Mouse (Mus musculus) ES-E14 (cell line): Measurements from ENCODE around the gene Rom1. TPM values are rescaled to one million over a fixed set of nuclear protein-coding genes. Genes with fewer than 3 reads are reported as not detected.

Experiments used
- DNase-seq: peaks from one replicate; pipeline ENCODE4 v3.0.0-alpha.2; 2013; ENCODE audit warnings: low read depth, low spot score
- H3K27ac ChIP-seq: 2 replicates; pipeline ENCODE4 v1.5.1; 2012; ENCODE audit warnings: low read depth, mild to moderate bottlenecking, low read length, moderate library complexity, mixed read lengths; ENCODE audit not compliant: poor library complexity, insufficient read depth, severe bottlenecking
- H3K36me3 ChIP-seq: 2 replicates; pipeline ENCODE4 v1.6.1; 2012; ENCODE audit warnings: mild to moderate bottlenecking, low read length, moderate library complexity, mixed read lengths; ENCODE audit not compliant: control insufficient read depth, poor library complexity, insufficient read depth, severe bottlenecking
- H3K4me1 ChIP-seq, 2 experiments: fragments of 150-350 bp in 1 of 2; sonication (generic) in 1 of 2; 2 replicates each; pipeline ENCODE4 v1.6.1; 2012; ENCODE audit warnings: low read length in 2 of 2, mild to moderate bottlenecking in 1 of 2, mixed read lengths in 1 of 2; ENCODE audit not compliant: control insufficient read depth in 2 of 2, insufficient read depth in 2 of 2, poor library complexity in 1 of 2
- H3K4me3 ChIP-seq, 2 experiments: fragments of 150-350 bp in 1 of 2; sonication (generic) in 1 of 2; 2 replicates each; pipeline ENCODE4 v1.5.1; 2012; ENCODE audit warnings: low read length in 2 of 2, low read depth in 1 of 2, mild to moderate bottlenecking in 1 of 2, mixed read lengths in 1 of 2; ENCODE audit not compliant: insufficient read depth in 1 of 2, poor library complexity in 1 of 2, severe bottlenecking in 1 of 2
- H3K9ac ChIP-seq: 2 replicates; pipeline ENCODE4 v1.6.1; 2012; ENCODE audit warnings: low read depth, mild to moderate bottlenecking, low read length, mixed read lengths; ENCODE audit not compliant: poor library complexity, insufficient read depth, severe bottlenecking
- H3K9me3 ChIP-seq: fragments of 150-350 bp; sonication (generic); 2 replicates; pipeline ENCODE4 v1.6.1; 2012; ENCODE audit warnings: low read depth, mild to moderate bottlenecking, low read length; ENCODE audit not compliant: control insufficient read depth, insufficient read depth
- CHD2 ChIP-seq: IDR thresholded peaks from 2 replicates; pipeline ENCODE4 v1.6.1; 2014; ENCODE audit warnings: mild to moderate bottlenecking, low read depth, low read length, inconsistent platforms
- HCFC1 ChIP-seq: IDR thresholded peaks from 2 replicates; pipeline ENCODE4 v1.6.1; 2012; ENCODE audit warnings: low read length, inconsistent platforms, borderline replicate concordance; ENCODE audit not compliant: insufficient read depth
- MAFK ChIP-seq: IDR thresholded peaks from 2 replicates; pipeline ENCODE4 v1.6.1; 2014; ENCODE audit warnings: mild to moderate bottlenecking, low read depth, low read length, inconsistent platforms; ENCODE audit not compliant: insufficient read depth
- ZC3H11A ChIP-seq: IDR thresholded peaks from 2 replicates; pipeline ENCODE4 v1.6.1; 2012; ENCODE audit warnings: low read depth, mild to moderate bottlenecking, inconsistent platforms, low read length, borderline replicate concordance
- ZNF384 ChIP-seq: IDR thresholded peaks from 2 replicates; pipeline ENCODE4 v1.6.1; 2012; ENCODE audit warnings: low read depth, low read length, inconsistent platforms
- in situ Hi-C, 2 experiments: fragments of 600-800 bp; cut with MboI; formaldehyde crosslinking; loops; one replicate each; pipeline ENCODE4 v1.15.1; 2025; ENCODE audit warnings: low sequenced_read_pairs in 2 of 2, inconsistent platforms in 1 of 2; ENCODE audit not compliant: unreplicated experiment in 2 of 2
- total RNA-seq: library from RNA; depleted of rRNA; stranded (reverse); fragments of 300-350 nt; gene quantifications from 2 replicates; pipeline ENCODE4 v1.2.3, GENCODE M21; 2012

Gene Rom1
- total RNA-seq, 1 experiment = 4.0 TPM

DNA sequence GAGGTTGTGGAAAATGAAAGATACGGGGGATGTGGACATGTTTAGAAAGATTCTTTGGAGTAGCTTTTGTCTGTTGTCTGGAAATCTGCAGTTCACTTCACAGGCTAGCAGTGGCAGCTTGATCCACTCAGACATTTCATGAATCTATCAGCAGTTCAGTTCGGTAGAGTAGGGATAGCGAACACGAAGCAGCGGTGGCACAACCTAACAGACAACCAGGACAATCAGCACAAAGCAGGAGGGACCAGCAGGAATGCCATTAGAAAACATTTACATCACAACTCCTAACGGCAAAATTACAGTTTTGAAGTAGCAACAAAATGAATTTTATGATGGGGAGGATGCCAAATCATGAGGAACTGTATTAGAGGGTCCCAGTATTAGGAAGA is 9.5 kb downstream of the Rom1 start:
- peaks cover 11% of the 10 kb centered on the region for H3K36me3 ChIP-seq
- peak overlapping the region; percentile 94 to 96; a peak in 3 of 4 replicates for H3K4me3 ChIP-seq
- in situ Hi-C loops = loop anchor here in 1 of 2 experiments (25.0 kb wide), 1 partner anchor 1693 kb away; the partner anchor contains the start of genes Ddb1 and Tkfc
- H3K27ac ChIP-seq = no peak overlapping the region; the same call in 1 of the 2 replicates
- H3K9me3 ChIP-seq = no peaks in the 10 kb centered on the region
- H3K4me1 ChIP-seq = peaks cover 0 to 3% of the 10 kb centered on the region in 2 experiments; a peak in 1 of 4 replicates
- peak overlapping the region; percentile 64; the same call in 1 of the 2 replicates for H3K9ac ChIP-seq
- TF ChIP-seq ZC3H11A (0 out of 2 replicates have a peak, but pooled peaks have one; percentile 0), HCFC1 (no peak)
- no peak for DNase-seq

DNA sequence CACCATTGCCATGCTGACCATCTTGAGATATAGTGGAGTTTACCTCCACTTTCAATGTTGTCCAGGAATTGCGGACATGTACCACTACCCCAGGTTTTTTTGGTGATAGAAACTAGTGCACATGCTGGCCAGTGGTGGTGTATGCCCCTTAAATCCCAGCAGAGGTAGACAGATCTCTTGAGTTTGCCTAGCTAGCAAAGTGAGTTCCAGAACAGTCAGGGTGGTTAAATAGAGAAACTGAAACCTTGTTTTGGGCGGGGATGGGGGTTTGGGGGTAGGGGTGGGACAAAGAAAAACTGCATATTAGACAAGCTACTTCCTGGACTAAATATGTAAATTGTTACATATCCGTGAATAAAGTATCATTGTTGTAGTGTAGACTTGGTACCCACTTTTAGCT is 10.2 kb downstream of the Rom1 start:
- Histone ChIP-seq H3K4me3 (no peak overlapping the region), H3K27ac (no peak overlapping the region), H3K9me3 (no peaks in the 10 kb centered on the region), H3K9ac (no peak overlapping the region), H3K36me3 (peaks cover 18% of the 10 kb centered on the region), H3K4me1 (peaks cover 0 to 3% of the 10 kb centered on the region in 2 experiments; a peak in 1 of 4 replicates)
- DNase-seq = no peak
- TF ChIP-seq ZNF384 (no peak), ZC3H11A (no peak), MAFK (no peak), HCFC1 (no peak), CHD2 (no peak)
- in situ Hi-C loops = loop anchor here in 1 of 2 experiments (25.0 kb wide), 1 partner anchor 1693 kb away; the partner anchor contains the start of genes Ddb1 and Tkfc

DNA sequence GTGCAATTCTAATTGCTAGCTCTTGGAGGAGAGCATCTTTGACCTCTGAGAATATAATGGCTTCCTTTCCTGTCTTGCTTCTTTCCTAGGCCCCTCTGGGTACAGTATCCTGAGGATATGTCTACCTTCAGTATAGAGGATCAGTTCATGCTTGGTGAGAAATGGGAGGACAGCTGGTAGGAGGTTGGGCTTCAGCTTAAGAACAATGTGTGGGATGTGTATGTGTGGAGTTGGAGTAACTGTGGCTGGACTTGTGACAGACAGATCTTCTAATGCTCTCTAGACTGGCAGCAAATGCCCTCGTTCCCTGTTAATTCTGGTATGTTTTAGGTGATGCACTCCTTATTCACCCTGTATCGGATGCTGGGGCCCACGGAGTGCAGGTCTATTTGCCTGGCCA is 14.9 kb downstream of the Rom1 start:
- peaks cover 53% of the 10 kb centered on the region for H3K36me3 ChIP-seq
- no peaks in the 10 kb centered on the region for H3K9me3 ChIP-seq
- no peaks in the 10 kb centered on the region for H3K4me1 ChIP-seq
- no peak overlapping the region for H3K27ac ChIP-seq
- in situ Hi-C loops = loop anchor here in 1 of 2 experiments (25.0 kb wide), 1 partner anchor 1698 kb away; the partner anchor contains the start of genes Ddb1 and Tkfc
- no peak for DNase-seq
- no peak for TF ChIP-seq MAFK
- no peak for TF ChIP-seq HCFC1
- no peak for TF ChIP-seq ZC3H11A
- no peak for TF ChIP-seq CHD2
- no peak for TF ChIP-seq ZNF384
- H3K4me3 ChIP-seq = no peak overlapping the region
- H3K9ac ChIP-seq = no peak overlapping the region

DNA sequence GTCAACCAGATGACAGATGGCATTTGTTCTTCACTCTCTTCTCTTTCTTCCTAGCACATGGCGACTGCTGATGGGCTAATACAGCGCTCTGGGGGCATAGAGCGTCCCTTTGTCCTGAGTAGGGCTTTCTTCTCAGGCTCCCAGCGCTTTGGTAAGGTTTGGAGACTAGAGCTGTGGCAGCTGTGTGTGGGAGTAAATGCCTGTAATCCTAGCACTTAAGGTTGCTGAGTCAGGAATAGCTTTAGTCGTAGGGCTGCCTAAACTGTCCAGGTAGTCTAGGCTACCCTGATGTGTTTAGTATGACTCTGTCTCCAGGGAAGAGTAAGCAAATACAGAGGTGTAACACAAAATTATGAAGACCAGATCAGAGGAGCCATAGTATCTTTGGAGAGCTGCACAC is 17.3 kb downstream of the Rom1 start:
- Histone ChIP-seq H3K27ac (no peak overlapping the region), H3K4me3 (no peak overlapping the region), H3K36me3 (peaks cover 75% of the 10 kb centered on the region), H3K9ac (no peak overlapping the region), H3K4me1 (no peaks in the 10 kb centered on the region), H3K9me3 (no peaks in the 10 kb centered on the region)
- in situ Hi-C loops = loop anchor here in 1 of 2 experiments (25.0 kb wide), 1 partner anchor 1700 kb away; the partner anchor contains the start of genes Ddb1 and Tkfc
- DNase-seq = no peak
- TF ChIP-seq CHD2 = no peak
- TF ChIP-seq HCFC1 = no peak
- no peak for TF ChIP-seq MAFK

DNA sequence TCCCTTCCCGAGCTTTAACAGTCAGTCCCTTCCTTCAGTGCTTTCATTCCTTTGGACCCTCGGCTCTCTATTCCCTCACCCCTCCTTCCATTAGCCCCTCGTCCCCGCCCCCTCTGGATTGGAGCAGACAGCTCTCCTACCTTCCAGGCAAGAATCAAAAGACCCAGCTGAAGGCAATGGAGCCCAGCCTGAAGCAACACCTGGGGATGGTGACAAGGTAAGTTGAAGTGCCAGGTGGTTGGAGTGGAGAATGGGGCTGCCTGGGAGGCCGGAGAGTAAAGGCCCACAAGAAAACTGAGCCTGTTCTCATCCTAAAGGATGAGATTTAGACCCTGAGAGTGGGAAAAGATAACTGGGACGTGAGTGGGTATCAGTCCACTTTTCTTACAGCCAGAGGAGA is 20.6 kb downstream of the Rom1 start:
- no peak overlapping the region for H3K9ac ChIP-seq
- in situ Hi-C loops = loop anchor here in 1 of 2 experiments (25.0 kb wide), 1 partner anchor 1704 kb away; the partner anchor contains the start of genes Ddb1 and Tkfc
- H3K4me1 ChIP-seq = no peaks in the 10 kb centered on the region
- no peak overlapping the region for H3K27ac ChIP-seq
- TF ChIP-seq MAFK (no peak), ZNF384 (no peak), HCFC1 (no peak), ZC3H11A (no peak), CHD2 (no peak)
- peaks cover 69% of the 10 kb centered on the region for H3K36me3 ChIP-seq
- DNase-seq = no peak
- H3K9me3 ChIP-seq = no peaks in the 10 kb centered on the region
- no peak overlapping the region for H3K4me3 ChIP-seq
